Mouse (Mus musculus) adrenal gland, adult 2 months (tissue): ENCODE measurements around the gene Supt6. TPM values are rescaled to one million over a fixed set of nuclear protein-coding genes. Genes with fewer than 3 reads are reported as not detected.
A peak's percentile ranks its signal among the peaks of the same experiment; 100 is the strongest.

ENCODE experiments used
- DNase-seq: peaks from one replicate; pipeline ENCODE4 v3.0.0; 2021
- polyA plus RNA-seq: library from polyadenylated mRNA; depleted of rRNA; stranded (reverse); fragments of >200 nt; gene quantifications from 2 replicates; pipeline ENCODE4 v1.2.3, GENCODE M21; 2012
- total RNA-seq, 2 experiments: library from RNA; stranded (reverse); gene quantifications; 2 replicates each; pipeline ENCODE4 v1.2.3; 2021

Supt6 gene
- total and polyA plus RNA-seq, 3 experiments: 31.3 to 76.7 (median 57.5) TPM

GRCm38 (mm10) chr11:78182961-78183844 is 62.6 kb downstream of the Supt6 start, which contains the start of gene Rpl23a:
TSS of gene Rpl23a (minus strand) at chr11:78183584.
- DNase-seq: peak; percentile 90

- no peak for DNase-seq
Measured at GRCm38 (mm10) chr11:78182450-78182849, 63.3 kb downstream of the Supt6 start.

- no peak for DNase-seq
Measured at GRCm38 (mm10) chr11:78181830-78182357, 63.9 kb downstream of the Supt6 start.

GRCm38 (mm10) chr11:78180081-78180761 is 65.6 kb downstream of the Supt6 start:
- DNase-seq: no peak

- DNase-seq: no peak
Measured at GRCm38 (mm10) chr11:78179438-78179999, 66.3 kb downstream of the Supt6 start.

- DNase-seq: peak; percentile 83
Measured at GRCm38 (mm10) chr11:78178859-78179437, 66.8 kb downstream of the Supt6 start.

GRCm38 (mm10) chr11:78177903-78178858 is 67.6 kb downstream of the Supt6 start:
- DNase-seq: peak; percentile 97

GRCm38 (mm10) chr11:78177437-78177836 is 68.3 kb downstream of the Supt6 start:
- peak; percentile 66 for DNase-seq

- DNase-seq: peak; percentile 56
Measured at GRCm38 (mm10) chr11:78176905-78177331, 68.9 kb downstream of the Supt6 start.

- peak; percentile 97 for DNase-seq
Measured at GRCm38 (mm10) chr11:78176402-78176862, 69.4 kb downstream of the Supt6 start, which contains the start of the genes Nek8 and Tlcd1. TSS of gene Nek8 (minus strand) at chr11:78176675. TSS of gene Tlcd1 (plus strand) at chr11:78176711.

GRCm38 (mm10) chr11:78175771-78176401 is 69.9 kb downstream of the Supt6 start:
- no peak for DNase-seq

GRCm38 (mm10) chr11:78174506-78174905 is 71.3 kb downstream of the Supt6 start:
- no peak for DNase-seq

GRCm38 (mm10) chr11:78172748-78173383 is 72.9 kb downstream of the Supt6 start:
- peak; percentile 52 for DNase-seq

GRCm38 (mm10) chr11:78172034-78172747 is 73.6 kb downstream of the Supt6 start:
- DNase-seq: no peak

- no peak for DNase-seq
Measured at GRCm38 (mm10) chr11:78171328-78171727, 74.5 kb downstream of the Supt6 start.

- no peak for DNase-seq
Measured at GRCm38 (mm10) chr11:78170306-78170705, 75.5 kb downstream of the Supt6 start.

- DNase-seq: no peak
Measured at GRCm38 (mm10) chr11:78168541-78169468, 77.0 kb downstream of the Supt6 start.
